Mouse (Mus musculus) forebrain, embryonic 14.5 days (tissue): ENCODE data around the gene Hoxc12. TPM values are rescaled to one million over a fixed set of nuclear protein-coding genes. Genes with fewer than 3 reads are reported as not detected.
A peak's percentile ranks its signal among the peaks of the same experiment; 100 is the strongest.

ENCODE experiments used
- ATAC-seq: fragments of 200-750 bp; cut with Nextera tagmentation; 2 replicates; pipeline ENCODE4 v1.8.0; 2017; ENCODE audit warnings: mild to moderate bottlenecking, moderate library complexity
- DNase-seq: peaks from one replicate; pipeline ENCODE4 v3.0.0-alpha.2; 2015; ENCODE audit warnings: low spot score
- H3K27ac ChIP-seq: fragments of 300-500 bp; sonication (generic); 2 replicates; pipeline ENCODE4 v1.5.1; 2014; ENCODE audit warnings: low read depth, mild to moderate bottlenecking, control low read depth, low read length, moderate library complexity
- H3K27me3 ChIP-seq: fragments of 300-500 bp; sonication (generic); replicated peaks from 2 replicates; pipeline ENCODE4 v1.6.1; 2014; ENCODE audit warnings: low read length, control low read depth, mixed read lengths; ENCODE audit not compliant: control insufficient read depth, insufficient read depth
- H3K36me3 ChIP-seq: fragments of 300-500 bp; sonication (generic); 2 replicates; pipeline ENCODE4 v1.6.1; 2014; ENCODE audit warnings: low read length, control low read depth; ENCODE audit not compliant: control insufficient read depth, insufficient read depth
- H3K4me1 ChIP-seq: fragments of 300-500 bp; sonication (generic); 2 replicates; pipeline ENCODE4 v1.6.1; 2014; ENCODE audit warnings: antibody characterized with exemption, low read length, control low read depth; ENCODE audit not compliant: control insufficient read depth, insufficient read depth
- H3K4me2 ChIP-seq: fragments of 300-500 bp; sonication (generic); 2 replicates; pipeline ENCODE4 v1.6.1; 2014; ENCODE audit warnings: mild to moderate bottlenecking, control low read depth, low read length
- H3K4me3 ChIP-seq: fragments of 300-500 bp; sonication (generic); 2 replicates; pipeline ENCODE4 v1.5.1; 2014; ENCODE audit warnings: low read depth, low read length, control low read depth
- H3K9ac ChIP-seq: fragments of 300-500 bp; sonication (generic); 2 replicates; pipeline ENCODE4 v1.6.1; 2014; ENCODE audit warnings: mild to moderate bottlenecking, low read length, control low read depth, moderate library complexity
- H3K9me3 ChIP-seq: fragments of 300-500 bp; sonication (generic); replicated peaks from 2 replicates; pipeline ENCODE4 v1.6.1; 2016; ENCODE audit warnings: low read length, control low read depth, mixed read lengths; ENCODE audit not compliant: control insufficient read depth
- WGBS: fragments of 180-500 bp; shearing (Covaris S2); extraction: QIAGEN DNeasy Blood & Tissue Kit; methylation state at CpG from one replicate; pipeline ENCODE4 v1.1.7; 2014; 5-methylcytosine and 5-hydroxymethylcytosine counted together
- polyA plus RNA-seq: library from polyadenylated mRNA; unstranded; fragments of >200 nt; fragmentation: Nextera tagmentation; extraction: Ambion mirVana; gene quantifications from 2 replicates; pipeline ENCODE4 v1.2.1, GENCODE M21; 2014

The Hoxc12 gene
- polyA plus RNA-seq, 1 experiment from 2014 or later, result not detected

DNA sequence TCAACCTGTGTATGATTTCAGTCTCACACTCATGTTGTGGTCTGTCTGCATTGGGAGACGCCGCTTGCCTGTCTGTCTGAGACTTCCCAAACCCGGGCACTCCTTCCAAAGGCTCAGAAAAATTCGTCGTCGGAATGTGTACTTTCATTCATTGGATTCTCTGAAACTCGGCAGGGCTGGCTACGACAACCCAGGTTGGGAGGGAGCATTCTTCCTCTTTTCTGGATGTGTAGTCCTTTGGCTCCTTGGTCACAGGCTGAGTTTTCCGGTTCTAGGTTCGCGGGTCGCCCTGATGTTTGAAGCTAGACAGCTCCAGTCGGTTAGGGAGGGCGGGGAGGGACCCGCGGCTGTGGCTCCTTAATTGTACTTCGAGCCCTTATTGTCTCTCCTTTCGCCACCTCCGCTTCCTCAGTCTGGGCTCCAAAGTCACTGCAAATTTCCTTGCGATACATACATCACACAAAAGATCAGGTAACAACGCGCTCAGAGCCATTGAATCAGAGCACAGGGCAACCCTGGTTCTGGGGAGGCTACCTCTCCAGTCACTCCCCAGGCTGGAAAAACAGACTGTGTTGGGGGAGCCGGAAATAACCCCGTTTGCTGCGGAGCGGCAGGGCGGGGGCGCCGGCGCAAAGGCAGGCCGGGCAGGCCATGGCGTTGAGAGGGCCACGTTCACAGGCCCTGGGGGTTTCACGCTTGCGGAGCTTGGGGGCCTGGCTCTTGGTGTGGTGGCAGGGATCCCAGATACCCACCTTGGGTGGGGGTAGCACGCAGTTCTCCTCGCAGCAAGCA, 40.3 kb downstream of the Hoxc12 start:
- H3K27ac ChIP-seq, result no peak overlapping the region
- H3K4me1 ChIP-seq, result 0 out of 2 replicates have a peak, but pooled peaks cover 2% of the 10 kb centered on the region
- peaks cover 98% of the 10 kb centered on the region for H3K27me3 ChIP-seq
- DNase-seq (no peak), ATAC-seq (no peak)
- no peak overlapping the region for H3K4me2 ChIP-seq
- no peaks in the 10 kb centered on the region for H3K36me3 ChIP-seq
- no peaks in the 10 kb centered on the region for H3K9me3 ChIP-seq
- under 1% methylated on average over 37 of the region's 37 CpGs for WGBS
- H3K4me3 ChIP-seq, result no peak overlapping the region
- no peak overlapping the region for H3K9ac ChIP-seq

DNA sequence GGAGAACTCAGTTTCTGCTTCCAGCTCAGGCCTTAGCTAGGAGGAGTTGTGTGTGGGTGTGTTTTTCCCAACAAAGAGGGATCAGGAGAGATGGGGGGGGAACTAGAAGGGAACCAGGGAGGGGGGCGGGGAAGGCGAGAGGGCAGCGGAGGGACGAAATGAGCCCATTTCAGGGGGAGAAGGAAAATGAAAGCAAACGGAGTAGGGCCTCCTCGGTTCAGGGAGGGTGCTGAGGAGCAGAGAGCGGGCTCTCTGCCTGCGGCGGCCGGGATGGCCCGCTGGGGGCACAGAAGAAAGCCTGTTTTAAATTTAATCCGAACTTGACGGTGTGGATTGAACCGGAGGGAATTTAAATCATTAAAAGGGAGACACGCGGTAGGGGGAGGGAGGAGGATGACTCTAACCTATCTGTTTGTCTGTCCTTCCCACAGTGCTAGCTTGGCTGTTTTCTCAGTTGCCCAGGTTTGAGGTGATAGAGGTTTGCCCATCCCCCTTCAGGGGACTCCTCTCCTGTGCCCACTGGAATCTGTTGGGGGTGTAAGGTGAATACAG, 40.9 kb downstream of the Hoxc12 start:
- DNase-seq (no peak), ATAC-seq (no peak)
- WGBS, result under 1% methylated on average over 16 of the region's 16 CpGs
- no peak overlapping the region for H3K9ac ChIP-seq
- no peaks in the 10 kb centered on the region for H3K36me3 ChIP-seq
- peaks cover 98% of the 10 kb centered on the region for H3K27me3 ChIP-seq
- no peaks in the 10 kb centered on the region for H3K9me3 ChIP-seq
- 0 out of 2 replicates have a peak, but pooled peaks cover 3% of the 10 kb centered on the region for H3K4me1 ChIP-seq
- no peak overlapping the region for H3K4me2 ChIP-seq
- no peak overlapping the region for H3K27ac ChIP-seq
- no peak overlapping the region for H3K4me3 ChIP-seq

DNA sequence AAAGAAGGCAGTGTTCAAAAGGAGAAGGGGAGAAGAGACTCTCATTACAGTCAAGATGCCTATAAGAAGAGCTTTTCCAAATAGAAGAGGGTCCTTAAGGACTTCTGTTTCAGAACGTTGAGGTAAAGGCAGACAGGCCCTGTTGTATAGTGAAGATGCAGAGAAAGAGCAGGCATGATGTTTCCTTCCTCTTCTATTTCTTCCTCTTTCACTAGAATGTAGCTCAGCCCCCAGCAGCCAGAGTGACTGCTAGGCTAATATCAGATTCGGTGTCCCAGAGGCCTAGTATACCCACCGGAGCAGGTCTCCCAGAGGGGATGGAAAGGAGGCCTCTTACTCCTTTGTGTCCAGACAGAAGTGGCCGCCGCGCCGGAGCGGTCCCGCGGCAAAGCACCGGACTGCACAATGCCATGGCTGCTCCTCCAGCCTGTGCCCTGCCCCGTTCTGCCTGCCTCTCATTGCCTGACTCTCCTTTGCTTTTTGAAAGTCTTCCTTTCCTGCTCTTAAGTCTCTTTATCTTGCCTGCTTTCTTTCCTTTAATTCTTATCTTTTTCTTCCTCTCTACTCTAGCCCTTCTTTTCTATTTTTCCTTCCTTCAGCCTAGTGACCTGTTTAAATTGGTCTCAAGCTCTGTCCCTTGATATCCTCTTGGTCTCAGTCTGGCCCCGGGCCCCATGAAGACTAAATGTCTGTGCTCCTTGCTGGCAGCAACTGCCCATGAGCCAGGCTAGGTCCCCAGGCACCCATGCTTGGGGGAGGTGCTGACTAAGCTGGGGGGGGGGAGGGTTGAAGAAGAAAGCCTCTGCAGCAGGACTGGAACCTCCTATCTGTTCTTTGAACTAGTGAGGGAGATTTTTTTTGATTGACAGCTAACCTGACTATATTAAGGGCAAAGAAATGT, 42.3 kb downstream of the Hoxc12 start:
- under 1% methylated on average over 13 of the region's 13 CpGs for WGBS
- H3K9me3 ChIP-seq, result no peaks in the 10 kb centered on the region

DNA sequence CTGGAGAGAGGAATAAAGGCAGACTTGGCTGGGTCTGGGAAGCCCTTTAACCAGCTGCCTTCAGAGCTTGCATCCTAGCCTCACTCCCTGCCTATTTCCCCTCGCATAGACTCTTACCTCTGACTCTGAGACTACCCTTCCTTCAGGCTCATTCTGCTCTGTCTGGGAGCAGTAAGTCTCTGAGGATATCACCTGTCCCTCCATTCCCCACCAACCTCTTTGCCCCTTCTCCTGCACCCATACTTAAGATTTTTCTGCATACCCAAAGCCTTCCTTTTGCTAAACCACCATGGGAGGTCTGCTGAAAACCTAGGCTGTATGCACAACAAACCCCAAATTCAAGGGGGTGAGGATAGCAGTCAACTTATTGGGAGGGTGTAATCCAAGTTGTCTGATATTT, 43.4 kb downstream of the Hoxc12 start:
- Histone ChIP-seq H3K4me2 (no peak overlapping the region), H3K36me3 (no peaks in the 10 kb centered on the region), H3K27me3 (peaks cover 97% of the 10 kb centered on the region), H3K27ac (no peak overlapping the region), H3K4me3 (no peak overlapping the region), H3K4me1 (0 out of 2 replicates have a peak, but pooled peaks cover 3% of the 10 kb centered on the region), H3K9me3 (no peaks in the 10 kb centered on the region), H3K9ac (no peak overlapping the region)
- no peak for DNase-seq
- no peak for ATAC-seq
- WGBS, result 0% methylated on average over 1 of the region's 1 CpGs

More for the DNA sequence above, 42.3 kb downstream of the Hoxc12 start:
- Histone ChIP-seq H3K4me2 (no peak overlapping the region), H3K4me1 (0 out of 2 replicates have a peak, but pooled peaks cover 3% of the 10 kb centered on the region), H3K4me3 (no peak overlapping the region), H3K36me3 (no peaks in the 10 kb centered on the region), H3K27me3 (peaks cover 98% of the 10 kb centered on the region), H3K27ac (no peak overlapping the region), H3K9ac (no peak overlapping the region)
- no peak for DNase-seq
- no peak for ATAC-seq

DNA sequence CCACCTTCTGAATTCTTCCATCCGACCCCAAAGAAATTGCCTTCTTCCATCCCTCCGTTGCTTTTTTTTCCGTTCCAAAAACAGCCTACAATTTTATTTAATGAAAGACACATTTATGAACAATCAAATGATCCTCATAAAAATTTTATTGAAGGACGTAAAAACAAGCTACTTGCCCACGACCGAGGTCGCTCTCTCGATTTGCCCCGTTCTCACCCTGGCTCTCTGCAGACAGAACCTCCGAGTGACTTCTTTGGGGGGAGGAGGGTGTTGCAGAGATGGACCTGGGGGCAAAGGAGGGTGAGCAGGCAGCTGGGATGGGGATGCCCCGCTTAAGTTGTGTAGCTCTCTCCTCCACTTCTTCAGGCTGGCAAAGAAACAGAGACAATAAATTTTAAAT, 43.8 kb downstream of the Hoxc12 start:
- Histone ChIP-seq H3K36me3 (no peaks in the 10 kb centered on the region), H3K4me3 (no peak overlapping the region), H3K27ac (no peak overlapping the region), H3K9ac (no peak overlapping the region), H3K4me2 (no peak overlapping the region), H3K4me1 (0 out of 2 replicates have a peak, but pooled peaks cover 3% of the 10 kb centered on the region), H3K27me3 (peaks cover 97% of the 10 kb centered on the region), H3K9me3 (no peaks in the 10 kb centered on the region)
- ATAC-seq (no peak), DNase-seq (no peak)
- WGBS, result 4% methylated on average over 11 of the region's 11 CpGs

DNA sequence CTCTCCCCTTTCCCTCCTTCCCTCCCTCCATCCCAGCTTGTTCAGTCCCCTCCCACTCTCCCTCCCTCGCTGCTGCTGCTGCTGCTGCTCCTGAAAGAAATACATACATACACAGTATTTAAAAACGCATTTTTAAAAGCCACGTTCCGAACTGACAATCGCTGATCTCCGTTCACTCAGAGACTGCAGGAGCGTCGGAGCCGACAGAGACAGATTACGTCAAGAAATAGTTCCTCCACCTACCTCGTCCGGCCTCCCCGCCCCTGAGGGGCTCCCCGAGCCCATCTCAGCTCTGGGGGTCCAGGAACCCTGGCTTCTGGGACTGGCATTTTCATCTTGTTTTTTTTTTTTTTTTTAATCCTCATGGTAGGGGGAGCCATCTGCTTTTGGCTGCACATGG, 44.4 kb downstream of the Hoxc12 start:
- no peaks in the 10 kb centered on the region for H3K9me3 ChIP-seq
- no peak overlapping the region for H3K27ac ChIP-seq
- H3K9ac ChIP-seq, result no peak overlapping the region
- DNase-seq (no peak), ATAC-seq (no peak)
- WGBS, result 0% methylated on average over 14 of the region's 14 CpGs
- 0 out of 2 replicates have a peak overlapping the region, but pooled peaks have one; percentile 13 for H3K4me3 ChIP-seq
- H3K27me3 ChIP-seq, result peaks cover 97% of the 10 kb centered on the region
- 0 out of 2 replicates have a peak, but pooled peaks cover 3% of the 10 kb centered on the region for H3K4me1 ChIP-seq
- H3K36me3 ChIP-seq, result no peaks in the 10 kb centered on the region
- peak overlapping the region; percentile 24 for H3K4me2 ChIP-seq

DNA sequence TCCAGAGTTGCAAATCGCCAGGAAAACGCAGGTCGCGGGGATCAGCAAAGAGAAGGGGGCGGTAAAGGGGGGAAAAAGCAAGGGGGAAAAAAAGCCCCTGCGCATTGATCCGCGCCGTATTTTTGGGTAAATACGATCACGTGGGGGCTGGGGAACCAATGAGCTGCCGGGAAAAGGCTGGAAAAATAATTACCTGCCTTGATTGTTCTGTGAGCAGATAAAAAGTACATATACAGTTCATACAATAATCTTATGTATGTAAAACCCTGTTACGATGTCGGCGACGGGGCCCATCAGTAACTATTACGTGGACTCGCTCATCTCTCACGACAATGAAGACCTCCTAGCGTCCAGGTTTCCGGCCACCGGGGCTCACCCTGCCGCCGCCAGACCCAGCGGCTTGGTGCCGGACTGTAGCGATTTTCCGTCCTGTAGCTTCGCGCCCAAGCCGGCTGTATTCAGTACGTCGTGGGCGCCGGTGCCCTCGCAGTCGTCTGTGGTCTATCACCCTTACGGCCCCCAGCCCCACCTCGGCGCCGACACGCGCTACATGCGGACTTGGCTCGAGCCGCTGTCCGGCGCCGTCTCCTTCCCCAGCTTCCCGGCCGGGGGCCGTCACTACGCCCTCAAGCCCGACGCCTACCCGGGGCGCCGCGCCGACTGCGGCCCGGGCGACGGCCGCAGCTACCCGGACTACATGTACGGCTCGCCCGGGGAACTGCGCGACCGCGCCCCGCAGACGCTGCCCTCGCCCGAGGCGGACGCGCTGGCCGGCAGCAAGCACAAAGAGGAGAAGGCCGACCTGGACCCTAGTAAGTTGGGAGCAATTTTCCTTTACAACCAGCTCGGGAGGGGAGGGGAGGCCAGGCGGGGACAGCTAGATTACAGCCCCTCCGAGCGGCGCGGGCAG, 45.1 kb downstream of the Hoxc12 start:
- no peak overlapping the region for H3K27ac ChIP-seq
- peak overlapping the region; percentile 24 for H3K4me2 ChIP-seq
- peaks cover 97% of the 10 kb centered on the region for H3K27me3 ChIP-seq
- under 1% methylated on average over 87 of the region's 88 CpGs for WGBS
- H3K9ac ChIP-seq, result no peak overlapping the region
- H3K36me3 ChIP-seq, result no peaks in the 10 kb centered on the region
- H3K9me3 ChIP-seq, result no peaks in the 10 kb centered on the region
- 0 out of 2 replicates have a peak, but pooled peaks cover 3% of the 10 kb centered on the region for H3K4me1 ChIP-seq
- ATAC-seq (peak; percentile 15; the same call in 1 of the 2 replicates), DNase-seq (no peak)
- H3K4me3 ChIP-seq, result peak overlapping the region; percentile 13; the same call in 1 of the 2 replicates

DNA sequence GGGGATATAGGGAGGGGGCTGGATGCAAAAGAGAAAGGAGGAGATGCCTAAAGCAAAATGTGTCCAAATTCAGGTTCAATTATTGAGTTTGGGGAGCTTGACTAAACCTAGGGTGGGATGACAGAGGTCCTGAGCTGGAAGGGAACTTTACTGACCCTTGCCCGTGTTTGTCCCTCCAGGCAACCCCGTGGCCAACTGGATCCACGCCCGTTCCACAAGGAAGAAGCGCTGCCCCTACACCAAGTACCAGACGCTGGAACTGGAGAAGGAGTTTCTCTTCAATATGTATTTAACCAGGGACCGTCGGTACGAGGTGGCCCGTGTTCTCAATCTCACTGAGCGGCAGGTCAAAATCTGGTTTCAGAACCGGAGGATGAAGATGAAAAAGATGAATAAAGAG, 47.2 kb downstream of the Hoxc12 start:
- Histone ChIP-seq H3K9me3 (no peaks in the 10 kb centered on the region), H3K9ac (no peak overlapping the region), H3K4me3 (no peak overlapping the region), H3K36me3 (no peaks in the 10 kb centered on the region), H3K27me3 (peaks cover 98% of the 10 kb centered on the region), H3K4me2 (no peak overlapping the region), H3K4me1 (0 out of 2 replicates have a peak, but pooled peaks cover 3% of the 10 kb centered on the region), H3K27ac (no peak overlapping the region)
- no peak for DNase-seq
- ATAC-seq, result no peak
- 1% methylated on average over 12 of the region's 12 CpGs for WGBS
